Mouse (Mus musculus) C2C12 (cell line): ENCODE data around the gene Slc10a6.

Source experiments
- CTCF ChIP-seq: IDR thresholded peaks from one replicate; pipeline ENCODE4 v1.5.1; 2011; ENCODE audit not compliant: control insufficient read depth, insufficient read depth, insufficient read length
- MYOD1 ChIP-seq: IDR thresholded peaks from one replicate; pipeline ENCODE4 v1.6.1; 2011; ENCODE audit warnings: low read depth; ENCODE audit not compliant: control insufficient read depth, insufficient read length
- USF1 ChIP-seq: IDR thresholded peaks from one replicate; pipeline ENCODE4 v1.6.1; 2011; ENCODE audit warnings: low read depth, mild to moderate bottlenecking, control low read depth, moderate library complexity

GRCm38 (mm10) chr5:103678974-103679373, 49.8 kb upstream of the Slc10a6 start:
- TF ChIP-seq CTCF = no peak
- no peak for TF ChIP-seq USF1
- no peak for TF ChIP-seq MYOD1
